Mouse (Mus musculus) heart, postnatal 0 days (tissue): ENCODE data around the gene Fam240b.

Experiments used
- CTCF ChIP-seq: IDR thresholded peaks from 2 replicates; pipeline ENCODE4 v1.5.1; 2016; ENCODE audit warnings: antibody characterized with exemption, control low read depth, low read depth
- EP300 ChIP-seq: IDR thresholded peaks from 2 replicates; pipeline ENCODE4 v1.6.1; 2016; ENCODE audit warnings: antibody characterized with exemption, low read depth

GRCm38 (mm10) chr13:64497692-64498091, at the start of gene Fam240b:
- no peak for TF ChIP-seq CTCF
- no peak for TF ChIP-seq EP300
